Mouse (Mus musculus) cerebellum, adult 2 months (tissue): ENCODE data around the gene Gm49388. TPM values are rescaled to one million over a fixed set of nuclear protein-coding genes. Genes with fewer than 3 reads are reported as not detected.

Experiments
- DNase-seq, 2 experiments: peaks; one replicate each; pipeline ENCODE4 v3.0.0; 2021
- H3K27ac ChIP-seq: fragments of 200-500 bp; 2 replicates; pipeline ENCODE4 v1.5.1; 2012; ENCODE audit warnings: low read length, control low read depth, inconsistent platforms; ENCODE audit not compliant: insufficient read depth
- H3K27me3 ChIP-seq: fragments of 200-500 bp; 2 replicates; pipeline ENCODE4 v1.6.1; 2012; ENCODE audit warnings: inconsistent platforms, mild to moderate bottlenecking, low read length, moderate library complexity; ENCODE audit not compliant: control insufficient read depth, insufficient read depth
- H3K4me1 ChIP-seq: fragments of 200-500 bp; 2 replicates; pipeline ENCODE4 v1.6.1; 2011; ENCODE audit warnings: low read length; ENCODE audit not compliant: control insufficient read depth, insufficient read depth
- H3K4me3 ChIP-seq: fragments of 200-500 bp; replicated peaks from 2 replicates; pipeline ENCODE3; 2011; ENCODE audit warnings: mild to moderate bottlenecking, low read depth, low read length, control low read depth; ENCODE audit not compliant: insufficient read depth
- CTCF ChIP-seq: fragments of 200-500 bp; IDR thresholded peaks from 2 replicates; pipeline ENCODE4 v1.5.1; 2011; ENCODE audit warnings: low read depth, mild to moderate bottlenecking, control low read depth, low read length, moderate library complexity, borderline replicate concordance; ENCODE audit not compliant: insufficient read depth
- POLR2A ChIP-seq: fragments of 200-500 bp; IDR thresholded peaks from 2 replicates; pipeline ENCODE4 v1.6.1; 2011; ENCODE audit warnings: low read length, control low read depth, borderline replicate concordance; ENCODE audit not compliant: insufficient read depth
- WGBS: fragments of 180-500 bp; shearing (Covaris S2); methylation state at CpG from one replicate; pipeline ENCODE4 v1.1.7; 2018; 5-methylcytosine and 5-hydroxymethylcytosine counted together
- polyA plus RNA-seq: library from polyadenylated mRNA; depleted of rRNA; stranded (reverse); fragments of >200 nt; gene quantifications from 2 replicates; pipeline ENCODE4 v1.2.3, GENCODE M21; 2012

The Gm49388 gene
- polyA plus RNA-seq, 1 experiment, result 0.47 TPM

DNA sequence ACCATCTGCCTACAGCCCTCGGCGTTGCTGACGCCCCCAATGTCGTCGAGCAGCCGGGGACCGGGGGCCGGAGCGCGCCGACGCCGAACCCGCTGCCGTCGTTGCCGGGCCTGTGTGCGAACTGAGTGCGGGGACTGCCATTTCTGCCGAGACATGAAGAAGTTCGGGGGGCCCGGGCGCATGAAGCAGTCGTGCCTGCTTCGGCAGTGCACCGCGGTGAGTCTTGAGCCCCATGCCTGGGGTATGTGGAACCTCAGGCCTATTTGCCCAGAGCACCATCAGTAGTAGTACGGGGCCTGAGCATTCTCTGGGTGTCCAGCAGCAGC, 37.2 kb upstream of the Gm49388 start:
- no peak overlapping the region for H3K4me3 ChIP-seq
- TF ChIP-seq POLR2A (no peak), CTCF (no peak)
- no peaks in the 10 kb centered on the region for H3K27me3 ChIP-seq
- peaks cover 4% of the 10 kb centered on the region; the same call in 1 of the 2 replicates for H3K4me1 ChIP-seq
- WGBS, result 86% methylated on average over 28 of the region's 28 CpGs
- DNase-seq, result peak in 1 of 2 experiments; percentile 25
- no peak overlapping the region for H3K27ac ChIP-seq

DNA sequence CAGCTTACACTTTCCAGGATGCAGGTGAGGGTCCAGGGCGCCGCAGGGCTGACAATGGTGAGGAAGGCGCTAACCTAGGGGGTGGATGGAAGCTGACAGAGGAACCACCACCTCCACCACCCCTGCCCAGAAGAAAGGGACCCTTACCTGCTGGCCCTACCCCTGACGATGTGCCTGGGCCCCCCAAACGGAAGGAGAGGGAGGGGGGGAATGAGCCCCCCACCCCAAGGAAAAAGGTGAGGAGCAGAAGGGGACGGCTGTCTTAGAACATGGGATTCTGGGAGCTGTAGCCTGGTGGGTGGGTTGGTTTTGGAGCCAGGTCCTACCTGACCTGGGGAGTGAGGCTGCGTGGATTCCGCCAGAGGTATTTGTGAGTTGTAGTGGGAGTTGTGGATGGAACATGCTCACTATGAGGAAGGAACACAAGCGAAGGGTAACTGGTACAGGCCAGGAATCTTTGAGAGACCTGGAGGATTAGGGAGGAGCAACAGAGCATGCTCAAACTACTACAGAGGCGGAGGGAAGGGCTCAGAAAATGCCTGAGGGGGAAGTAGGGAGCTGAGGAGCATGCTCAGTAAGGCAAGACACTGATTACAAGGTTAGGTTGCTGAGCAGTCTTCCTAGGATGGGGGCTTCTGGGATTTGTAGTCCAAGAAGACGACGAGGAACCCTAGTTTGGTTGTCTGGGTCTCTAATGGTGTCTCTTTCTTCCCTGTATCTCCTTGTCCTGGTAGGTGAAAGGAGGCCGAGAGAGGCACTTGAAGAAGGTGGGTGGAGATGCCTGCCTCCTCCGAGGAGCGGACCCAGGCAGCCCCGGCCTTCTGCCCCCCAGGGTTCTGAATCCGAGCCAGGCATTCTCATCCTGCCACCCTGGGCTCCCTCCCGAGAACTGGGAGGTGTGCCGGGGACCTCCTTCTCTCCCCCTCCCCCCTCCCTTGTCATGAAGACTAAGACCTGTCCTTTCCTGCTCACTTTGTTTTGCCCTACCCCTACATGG, 35.0 kb upstream of the Gm49388 start:
- H3K4me3 ChIP-seq, result peak overlapping the region; percentile 53
- peaks cover 4% of the 10 kb centered on the region; the same call in 1 of the 2 replicates for H3K4me1 ChIP-seq
- TF ChIP-seq POLR2A (no peak), CTCF (no peak)
- H3K27me3 ChIP-seq, result no peaks in the 10 kb centered on the region
- 49% methylated on average over 19 of the region's 19 CpGs for WGBS
- H3K27ac ChIP-seq, result peak overlapping the region; percentile 9; the same call in 1 of the 2 replicates
- DNase-seq, result peak; percentile 55 to 78

DNA sequence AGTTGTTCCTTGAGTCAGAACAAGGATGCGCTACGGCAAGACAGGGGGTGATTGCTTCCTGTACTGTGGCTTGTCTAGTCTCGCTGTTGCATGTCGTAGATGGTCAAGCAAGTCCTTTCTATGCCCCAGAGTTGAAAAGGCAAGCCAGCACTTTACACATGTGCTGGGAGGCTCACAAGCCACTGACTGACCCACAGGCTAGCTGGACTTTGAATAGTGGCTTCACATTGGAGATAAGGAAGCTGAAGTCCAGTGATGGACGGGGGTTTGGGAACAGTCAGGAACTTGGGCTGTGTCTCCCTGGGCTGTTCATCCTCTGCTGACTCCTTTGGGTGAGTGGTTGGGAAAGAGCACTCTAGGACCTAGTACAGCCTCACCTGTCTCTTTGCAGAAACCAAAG, 33.8 kb upstream of the Gm49388 start:
- DNase-seq, result peak in 1 of 2 experiments; percentile 11
- WGBS, result 92% methylated on average over 5 of the region's 5 CpGs
- peaks cover 11% of the 10 kb centered on the region; the same call in 1 of the 2 replicates for H3K4me1 ChIP-seq
- no peak overlapping the region for H3K27ac ChIP-seq
- no peaks in the 10 kb centered on the region for H3K27me3 ChIP-seq
- TF ChIP-seq POLR2A (no peak), CTCF (no peak)
- H3K4me3 ChIP-seq, result no peak overlapping the region

DNA sequence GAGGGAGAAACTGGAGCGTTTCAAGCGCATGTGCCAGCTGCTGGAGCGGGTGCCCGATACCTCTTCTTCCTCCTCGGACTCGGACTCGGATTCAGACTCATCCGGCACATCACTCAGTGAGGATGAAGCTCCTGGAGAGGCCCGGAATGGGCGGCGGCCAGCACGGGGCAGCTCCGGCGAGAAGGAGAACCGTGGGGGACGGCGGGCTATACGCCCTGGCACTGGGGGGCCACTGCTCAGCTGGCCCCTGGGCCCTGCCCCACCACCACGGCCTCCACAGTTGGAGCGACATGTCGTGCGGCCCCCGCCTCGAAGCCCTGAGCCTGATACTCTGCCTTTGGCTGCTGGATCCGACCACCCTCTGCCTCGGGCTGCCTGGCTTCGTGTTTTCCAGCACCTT, 33.3 kb upstream of the Gm49388 start:
- Histone ChIP-seq H3K4me3 (no peak overlapping the region), H3K27me3 (no peaks in the 10 kb centered on the region), H3K4me1 (peaks cover 15% of the 10 kb centered on the region; the same call in 1 of the 2 replicates), H3K27ac (no peak overlapping the region)
- DNase-seq, result peak in 1 of 2 experiments; percentile 19
- WGBS, result 89% methylated on average over 27 of the region's 27 CpGs
- no peak for TF ChIP-seq CTCF
- no peak for TF ChIP-seq POLR2A

DNA sequence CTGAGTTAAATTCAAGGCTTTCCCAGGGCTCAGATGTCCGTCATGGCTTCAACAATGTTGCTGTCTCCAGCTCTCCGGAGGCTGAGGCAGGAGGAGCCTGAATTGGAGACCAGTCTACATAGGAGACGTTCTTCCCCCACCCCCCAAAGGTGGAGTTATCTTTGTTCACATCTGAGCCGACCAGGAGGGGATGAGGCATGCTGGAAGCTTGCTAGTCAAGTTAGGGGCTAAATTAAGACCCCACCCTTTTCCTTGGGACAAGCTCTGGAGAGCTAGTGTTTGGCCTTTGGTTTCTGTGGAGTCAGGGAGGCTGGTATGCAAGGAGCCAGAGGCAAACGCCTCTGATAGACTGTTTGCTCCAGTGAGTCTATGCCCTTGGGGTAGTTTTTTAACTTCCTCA, 32.2 kb upstream of the Gm49388 start:
- no peak for DNase-seq
- H3K27ac ChIP-seq, result no peak overlapping the region
- 71% methylated on average over 5 of the region's 5 CpGs for WGBS
- H3K27me3 ChIP-seq, result no peaks in the 10 kb centered on the region
- no peak for TF ChIP-seq POLR2A
- no peak for TF ChIP-seq CTCF
- no peak overlapping the region for H3K4me3 ChIP-seq
- peaks cover 15% of the 10 kb centered on the region; the same call in 1 of the 2 replicates for H3K4me1 ChIP-seq

DNA sequence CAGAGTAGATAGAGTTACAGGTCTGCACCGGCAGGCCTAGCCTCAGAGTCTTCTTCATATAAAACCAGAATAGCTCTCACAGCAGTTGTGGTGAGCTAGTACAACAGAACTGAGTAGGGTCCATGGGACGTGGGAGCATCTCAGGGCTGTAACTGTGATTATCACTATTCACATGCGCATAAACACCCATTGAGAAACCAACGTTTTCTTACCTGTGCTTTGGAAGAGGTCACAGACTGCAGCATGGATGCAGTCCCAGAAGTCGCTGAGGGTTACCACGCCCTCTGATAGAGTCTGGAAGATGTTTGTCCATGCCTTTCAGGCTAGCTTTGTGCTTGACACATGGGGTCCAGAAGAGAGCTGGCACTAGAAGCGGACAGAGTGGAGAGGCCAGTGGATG, 31.7 kb upstream of the Gm49388 start:
- H3K4me1 ChIP-seq, result peaks cover 15% of the 10 kb centered on the region; the same call in 1 of the 2 replicates
- no peak for DNase-seq
- TF ChIP-seq CTCF, result no peak
- TF ChIP-seq POLR2A, result no peak
- 86% methylated on average over 7 of the region's 7 CpGs for WGBS
- no peak overlapping the region for H3K27ac ChIP-seq
- H3K27me3 ChIP-seq, result no peaks in the 10 kb centered on the region
- H3K4me3 ChIP-seq, result no peak overlapping the region

DNA sequence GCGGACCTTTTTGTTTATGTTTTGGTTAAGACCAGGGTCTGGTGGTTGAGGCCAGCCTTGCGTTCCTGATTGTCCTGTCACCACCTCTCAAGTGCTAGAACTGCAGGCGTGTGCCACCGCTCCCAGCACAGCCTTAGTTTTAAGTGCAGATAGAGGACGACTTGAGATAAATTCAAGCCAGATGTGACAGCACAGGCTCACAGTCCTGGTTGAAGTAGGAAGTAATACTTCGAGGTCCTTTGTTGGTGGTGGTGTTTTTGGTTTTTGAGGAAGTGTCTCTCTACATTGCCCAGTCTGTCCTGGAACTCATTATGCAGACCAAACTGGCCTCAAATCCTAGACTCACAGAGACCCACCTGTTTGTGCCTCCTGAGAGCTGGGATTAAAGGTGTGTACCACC, 25.7 kb upstream of the Gm49388 start:
- WGBS, result 87% methylated on average over 6 of the region's 6 CpGs

More for the DNA sequence above, 25.7 kb upstream of the Gm49388 start:
- H3K27ac ChIP-seq, result no peak overlapping the region
- H3K4me3 ChIP-seq, result no peak overlapping the region
- peaks cover 11% of the 10 kb centered on the region; the same call in 1 of the 2 replicates for H3K4me1 ChIP-seq
- TF ChIP-seq POLR2A, result no peak
- no peak for TF ChIP-seq CTCF
- H3K27me3 ChIP-seq, result no peaks in the 10 kb centered on the region
- DNase-seq, result no peak
